Mouse (Mus musculus) kidney, embryonic 15.5 days (tissue): ENCODE data around the gene Hsd17b13. TPM values are rescaled to one million over a fixed set of nuclear protein-coding genes. Genes with fewer than 3 reads are reported as not detected.

Experiments used
- ATAC-seq: fragments of 200-750 bp; cut with Nextera tagmentation; replicated peaks from 2 replicates; pipeline ENCODE4 v1.8.0; 2017; ENCODE audit warnings: moderate TSS enrichment; ENCODE audit not compliant: low FRiP score
- H3K27ac ChIP-seq: fragments of 300-500 bp; sonication (generic); 2 replicates; pipeline ENCODE4 v1.5.1; 2015; ENCODE audit warnings: mild to moderate bottlenecking, inconsistent platforms
- H3K27me3 ChIP-seq: fragments of 300-500 bp; sonication (generic); 2 replicates; pipeline ENCODE4 v1.6.1; 2015; ENCODE audit warnings: inconsistent platforms
- H3K36me3 ChIP-seq: fragments of 300-500 bp; sonication (generic); 2 replicates; pipeline ENCODE4 v1.6.1; 2015; ENCODE audit warnings: inconsistent platforms
- H3K4me1 ChIP-seq: fragments of 300-500 bp; sonication (generic); 2 replicates; pipeline ENCODE4 v1.6.1; 2015; ENCODE audit warnings: inconsistent platforms
- H3K4me2 ChIP-seq: fragments of 300-500 bp; sonication (generic); 2 replicates; pipeline ENCODE4 v1.6.1; 2015; ENCODE audit warnings: moderate library complexity, mild to moderate bottlenecking, inconsistent platforms
- H3K4me3 ChIP-seq: fragments of 300-500 bp; sonication (generic); replicated peaks from 2 replicates; pipeline ENCODE4 v1.5.1; 2015; ENCODE audit warnings: mild to moderate bottlenecking, inconsistent platforms
- H3K9ac ChIP-seq: fragments of 300-500 bp; sonication (generic); 2 replicates; pipeline ENCODE4 v1.6.1; 2015; ENCODE audit warnings: mild to moderate bottlenecking, inconsistent platforms
- H3K9me3 ChIP-seq: fragments of 300-500 bp; sonication (generic); replicated peaks from 2 replicates; pipeline ENCODE4 v1.6.1; 2016; ENCODE audit warnings: inconsistent platforms
- WGBS: fragments of 180-500 bp; shearing (Covaris S2); methylation state at CpG from one replicate; pipeline ENCODE4 v1.1.7; 2015; ENCODE audit warnings: mixed read lengths; 5-methylcytosine and 5-hydroxymethylcytosine counted together
- polyA plus RNA-seq: library from polyadenylated mRNA; unstranded; fragments of >200 nt; fragmentation: Nextera tagmentation; extraction: Ambion mirVana; gene quantifications from 2 replicates; pipeline ENCODE4 v1.2.1, GENCODE M21; 2015

Gene Hsd17b13
- polyA plus RNA-seq, 1 experiment from 2014 or later = 0.27 TPM

GRCm38 (mm10) chr5:103916595-103917356, 60.4 kb downstream of the Hsd17b13 start:
- Histone ChIP-seq H3K4me3 (no peak overlapping the region), H3K4me2 (no peak overlapping the region), H3K27ac (no peak overlapping the region), H3K9ac (no peak overlapping the region), H3K9me3 (no peaks in the 10 kb centered on the region), H3K4me1 (no peaks in the 10 kb centered on the region), H3K27me3 (no peaks in the 10 kb centered on the region), H3K36me3 (no peaks in the 10 kb centered on the region)
- no peak for ATAC-seq
- WGBS = 65% methylated on average over 12 of the region's 12 CpGs

- H3K9me3 ChIP-seq = no peaks in the 10 kb centered on the region
- H3K27me3 ChIP-seq = no peaks in the 10 kb centered on the region
- peaks cover 7% of the 10 kb centered on the region for H3K4me1 ChIP-seq
- no peak overlapping the region for H3K4me2 ChIP-seq
- ATAC-seq = no peak
- no peaks in the 10 kb centered on the region for H3K36me3 ChIP-seq
- H3K27ac ChIP-seq = no peak overlapping the region
- H3K4me3 ChIP-seq = no peak overlapping the region
- 69% methylated on average over 11 of the region's 11 CpGs for WGBS
- no peak overlapping the region for H3K9ac ChIP-seq
These were observed 62.6 kb downstream of the Hsd17b13 start for GRCm38 (mm10) chr5:103914335-103915226.

- Histone ChIP-seq H3K4me2 (no peak overlapping the region), H3K27ac (no peak overlapping the region), H3K4me3 (no peak overlapping the region), H3K27me3 (no peaks in the 10 kb centered on the region), H3K9ac (no peak overlapping the region), H3K4me1 (peaks cover 7% of the 10 kb centered on the region), H3K9me3 (no peaks in the 10 kb centered on the region), H3K36me3 (no peaks in the 10 kb centered on the region)
- 68% methylated on average over 4 of the region's 4 CpGs for WGBS
- ATAC-seq = no peak
These were observed 64.1 kb downstream of the Hsd17b13 start for GRCm38 (mm10) chr5:103913150-103913549.

GRCm38 (mm10) chr5:103911555-103911954, 65.7 kb downstream of the Hsd17b13 start:
- H3K4me1 ChIP-seq = peaks cover 7% of the 10 kb centered on the region
- H3K36me3 ChIP-seq = no peaks in the 10 kb centered on the region
- H3K9ac ChIP-seq = no peak overlapping the region
- peak overlapping the region; percentile 90 for H3K4me3 ChIP-seq
- peak overlapping the region; percentile 89 for H3K4me2 ChIP-seq
- H3K27me3 ChIP-seq = no peaks in the 10 kb centered on the region
- H3K9me3 ChIP-seq = no peaks in the 10 kb centered on the region
- ATAC-seq = no peak
- H3K27ac ChIP-seq = no peak overlapping the region
- WGBS = 83% methylated on average over 5 of the region's 5 CpGs

- ATAC-seq = peak; percentile 98
- H3K9me3 ChIP-seq = no peaks in the 10 kb centered on the region
- under 1% methylated on average over 85 of the region's 86 CpGs for WGBS
- peaks cover 7% of the 10 kb centered on the region for H3K4me1 ChIP-seq
- peak within 1 kb of the TSS; percentile 82 for H3K9ac ChIP-seq
- H3K27ac ChIP-seq = peak within 1 kb of the TSS; percentile 19; the same call in 1 of the 2 replicates
- H3K36me3 ChIP-seq = no peaks in the 10 kb centered on the region
- no peaks in the 10 kb centered on the region for H3K27me3 ChIP-seq
- peak within 1 kb of the TSS; percentile 90 for H3K4me3 ChIP-seq
- peak within 1 kb of the TSS; percentile 89 for H3K4me2 ChIP-seq
These were observed 66.3 kb downstream of the Hsd17b13 start, which contains the start of gene Klhl8 for GRCm38 (mm10) chr5:103910748-103911409. Gene Klhl8 (minus strand): TSS chr5:103911259.

DNA sequence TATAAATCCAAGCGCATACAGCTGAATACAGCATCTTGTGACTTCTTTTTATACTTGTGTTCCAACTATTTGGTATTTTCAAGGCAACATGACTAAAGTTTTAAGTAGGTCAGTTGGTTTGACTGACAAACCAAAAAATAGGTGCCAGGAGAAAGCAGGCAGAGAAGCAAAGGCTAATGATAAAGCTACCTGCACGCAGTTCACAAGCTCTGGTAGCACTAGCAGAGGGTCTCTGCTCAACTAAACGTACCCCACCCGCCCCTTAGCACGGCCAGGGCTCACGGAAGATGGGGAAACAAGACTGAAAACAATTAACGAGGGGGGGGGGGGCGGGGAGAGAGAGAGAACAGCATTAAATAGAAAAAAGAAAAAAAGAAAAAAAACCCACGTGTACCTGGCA, 67.1 kb downstream of the Hsd17b13 start:
- 17% methylated on average over 8 of the region's 9 CpGs for WGBS
- ATAC-seq = no peak
- Histone ChIP-seq H3K9me3 (no peaks in the 10 kb centered on the region), H3K27me3 (no peaks in the 10 kb centered on the region), H3K4me1 (peaks cover 7% of the 10 kb centered on the region), H3K27ac (no peak overlapping the region), H3K4me3 (peak overlapping the region; percentile 90), H3K4me2 (peak overlapping the region; percentile 89), H3K36me3 (no peaks in the 10 kb centered on the region), H3K9ac (no peak overlapping the region)

GRCm38 (mm10) chr5:103909466-103909865, 67.7 kb downstream of the Hsd17b13 start:
- Histone ChIP-seq H3K9me3 (no peaks in the 10 kb centered on the region), H3K27ac (no peak overlapping the region), H3K36me3 (no peaks in the 10 kb centered on the region), H3K4me1 (peaks cover 7% of the 10 kb centered on the region), H3K27me3 (no peaks in the 10 kb centered on the region), H3K4me2 (no peak overlapping the region), H3K4me3 (no peak overlapping the region), H3K9ac (no peak overlapping the region)
- 76% methylated on average over 3 of the region's 3 CpGs for WGBS
- no peak for ATAC-seq

- no peak overlapping the region for H3K4me2 ChIP-seq
- H3K4me3 ChIP-seq = no peak overlapping the region
- H3K36me3 ChIP-seq = no peaks in the 10 kb centered on the region
- H3K4me1 ChIP-seq = peaks cover 7% of the 10 kb centered on the region
- H3K27me3 ChIP-seq = no peaks in the 10 kb centered on the region
- no peak overlapping the region for H3K9ac ChIP-seq
- no peaks in the 10 kb centered on the region for H3K9me3 ChIP-seq
- H3K27ac ChIP-seq = no peak overlapping the region
- ATAC-seq = no peak
- 65% methylated on average over 7 of the region's 7 CpGs for WGBS
These were observed 68.4 kb downstream of the Hsd17b13 start for GRCm38 (mm10) chr5:103908851-103909250.

DNA sequence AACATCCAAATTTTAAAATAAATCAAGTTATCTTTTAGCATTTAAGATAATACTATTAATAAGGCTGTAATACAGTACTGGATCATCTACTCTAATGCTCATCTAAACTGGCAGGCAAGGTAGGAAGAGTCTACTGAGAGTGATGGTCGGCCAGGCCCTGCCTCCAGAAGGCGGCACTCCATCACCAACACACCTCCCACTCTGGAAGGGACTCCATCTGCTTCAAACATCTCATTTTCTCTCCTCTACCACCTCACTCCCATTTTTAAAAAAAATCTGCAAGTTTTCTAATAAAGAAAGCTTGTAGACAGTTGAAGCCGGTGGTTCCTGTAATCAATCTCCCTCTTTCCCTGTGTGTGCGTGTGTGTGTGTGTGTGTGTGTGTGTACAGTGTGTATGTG, 69.4 kb downstream of the Hsd17b13 start:
- no peaks in the 10 kb centered on the region for H3K36me3 ChIP-seq
- no peak overlapping the region for H3K4me2 ChIP-seq
- 85% methylated on average over 4 of the region's 4 CpGs for WGBS
- no peak for ATAC-seq
- H3K9ac ChIP-seq = no peak overlapping the region
- no peaks in the 10 kb centered on the region for H3K9me3 ChIP-seq
- peaks cover 7% of the 10 kb centered on the region for H3K4me1 ChIP-seq
- H3K27me3 ChIP-seq = no peaks in the 10 kb centered on the region
- H3K27ac ChIP-seq = no peak overlapping the region
- H3K4me3 ChIP-seq = no peak overlapping the region

GRCm38 (mm10) chr5:103906173-103906572, 71.0 kb downstream of the Hsd17b13 start:
- Histone ChIP-seq H3K4me2 (no peak overlapping the region), H3K27me3 (no peaks in the 10 kb centered on the region), H3K9me3 (no peaks in the 10 kb centered on the region), H3K4me3 (no peak overlapping the region), H3K27ac (no peak overlapping the region), H3K9ac (no peak overlapping the region), H3K4me1 (peaks cover 5% of the 10 kb centered on the region), H3K36me3 (no peaks in the 10 kb centered on the region)
- ATAC-seq = no peak
- WGBS = 90% methylated on average over 6 of the region's 6 CpGs
